Mouse (Mus musculus) gastrocnemius, postnatal 14 days (tissue): ENCODE measurements around the gene Nav1. TPM values are rescaled to one million over a fixed set of nuclear protein-coding genes. Genes with fewer than 3 reads are reported as not detected.

Experiments
- DNase-seq: peaks from one replicate; pipeline ENCODE4 v3.0.0; 2021; ENCODE audit warnings: mixed read lengths
- intact Hi-C: fragments of 180-260 bp; cut with DNase I; formaldehyde crosslinking; loops from one replicate; pipeline ENCODE4 v1.15.1; 2025; ENCODE audit warnings: low total_unique reads
- total RNA-seq, 2 experiments: library from RNA; stranded (reverse); gene quantifications; 2 replicates each; pipeline ENCODE4 v1.2.3; 2021

Gene Nav1
- total RNA-seq, 2 experiments from 2014 or later, result 13.6 to 15.6 TPM

GRCm38 (mm10) chr1:135531081-135531480 lies 76.0 kb downstream of the Nav1 start:
- intact Hi-C loops, result no loop called here
- peak; percentile 86 for DNase-seq

GRCm38 (mm10) chr1:135524518-135524860 lies 82.6 kb downstream of the Nav1 start:
- DNase-seq, result no peak
- intact Hi-C loops, result no loop called here

- DNase-seq, result no peak
- intact Hi-C loops, result no loop called here
These were observed 83.1 kb downstream of the Nav1 start for GRCm38 (mm10) chr1:135523780-135524517.

GRCm38 (mm10) chr1:135523344-135523743 lies 83.8 kb downstream of the Nav1 start:
- intact Hi-C loops, result no loop called here
- no peak for DNase-seq

- intact Hi-C loops, result no loop called here
- no peak for DNase-seq
These were observed 86.4 kb downstream of the Nav1 start for GRCm38 (mm10) chr1:135520550-135521168.

- DNase-seq, result no peak
- intact Hi-C loops, result no loop called here
These were observed 88.4 kb downstream of the Nav1 start for GRCm38 (mm10) chr1:135518661-135519060.

GRCm38 (mm10) chr1:135517469-135517868 lies 89.6 kb downstream of the Nav1 start:
- DNase-seq, result no peak

GRCm38 (mm10) chr1:135516511-135517305 lies 90.4 kb downstream of the Nav1 start:
- DNase-seq, result no peak
- intact Hi-C loops, result no loop called here

More at GRCm38 (mm10) chr1:135517469-135517868, 89.6 kb downstream of the Nav1 start:
- intact Hi-C loops, result no loop called here

GRCm38 (mm10) chr1:135515633-135516238 lies 91.4 kb downstream of the Nav1 start:
- no peak for DNase-seq
- intact Hi-C loops, result no loop called here

GRCm38 (mm10) chr1:135514913-135515632 lies 92.0 kb downstream of the Nav1 start:
- no peak for DNase-seq
- intact Hi-C loops, result no loop called here

- DNase-seq, result no peak
- intact Hi-C loops, result no loop called here
These were observed 93.0 kb downstream of the Nav1 start for GRCm38 (mm10) chr1:135514046-135514445.

- no peak for DNase-seq
- intact Hi-C loops, result no loop called here
These were observed 93.6 kb downstream of the Nav1 start for GRCm38 (mm10) chr1:135513464-135513863.

GRCm38 (mm10) chr1:135510346-135510977 lies 96.6 kb downstream of the Nav1 start:
- DNase-seq, result peak; percentile 60
- intact Hi-C loops, result no loop called here

GRCm38 (mm10) chr1:135509145-135510084 lies 97.7 kb downstream of the Nav1 start:
- DNase-seq, result no peak
- intact Hi-C loops, result loop anchor here (5.0 kb wide), 1 partner anchor 42 kb away; no protein-coding TSS in a partner anchor

GRCm38 (mm10) chr1:135508349-135508634 lies 98.8 kb downstream of the Nav1 start:
- intact Hi-C loops, result loop anchor here (5.0 kb wide), 1 partner anchor 41 kb away; no protein-coding TSS in a partner anchor
- DNase-seq, result no peak

GRCm38 (mm10) chr1:135507572-135508348 lies 99.3 kb downstream of the Nav1 start:
- no peak for DNase-seq
- intact Hi-C loops, result loop anchor here (5.0 kb wide), 1 partner anchor 40 kb away; no protein-coding TSS in a partner anchor

GRCm38 (mm10) chr1:135505499-135505898 lies 101.6 kb downstream of the Nav1 start:
- intact Hi-C loops, result loop anchor here (5.0 kb wide), 1 partner anchor 38 kb away; no protein-coding TSS in a partner anchor
- no peak for DNase-seq
